Mouse (Mus musculus): ENCODE data around the gene Zfp652. TPM values are rescaled to one million over a fixed set of nuclear protein-coding genes. Genes with fewer than 3 reads are reported as not detected.
A peak's percentile ranks its signal among the peaks of the same experiment; 100 is the strongest.
"Not testable (repeated sequence)": the region's sequence is repeated elsewhere in the genome, so short reads cannot be mapped to it uniquely, and the experiment has no call there.

Zfp652 gene
- polyA plus RNA-seq (2015; fragmentation: Nextera tagmentation; extraction: Ambion mirVana) = 13.6 and 14.0 TPM in 2 replicates

- peak; percentile 88 for ATAC-seq (replicated peaks; ENCODE audit: extremely low read depth, insufficient read depth, low FRiP score)
- Histone ChIP-seq H3K9ac (ENCODE audit: low read length) (peak within 1 kb of the TSS; percentile 97), H3K27ac (ENCODE audit: low read length) (peak within 1 kb of the TSS; percentile 92), H3K9me3 (replicated peaks; ENCODE audit: control insufficient read depth, low read length) (no peaks in the 10 kb centered on the region), H3K27me3 (ENCODE audit: control insufficient read depth, insufficient read depth, low read length) (no peaks in the 10 kb centered on the region), H3K4me2 (ENCODE audit: low read depth, low read length) (peak within 1 kb of the TSS; percentile 98), H3K36me3 (ENCODE audit: control insufficient read depth, insufficient read depth) (no peaks in the 10 kb centered on the region), H3K4me1 (ENCODE audit: control insufficient read depth, insufficient read depth, low read length) (peaks cover 14% of the 10 kb centered on the region), H3K4me3 (ENCODE audit: low read length) (peak within 1 kb of the TSS; percentile 97)
- WGBS = under 1% methylated on average over 59 of the region's 103 CpGs
Observed at GRCm38 (mm10) chr11:95712563-95713224, at the start of gene Zfp652. Gene Zfp652, plus strand, starts transcription at chr11:95712673.

DNA sequence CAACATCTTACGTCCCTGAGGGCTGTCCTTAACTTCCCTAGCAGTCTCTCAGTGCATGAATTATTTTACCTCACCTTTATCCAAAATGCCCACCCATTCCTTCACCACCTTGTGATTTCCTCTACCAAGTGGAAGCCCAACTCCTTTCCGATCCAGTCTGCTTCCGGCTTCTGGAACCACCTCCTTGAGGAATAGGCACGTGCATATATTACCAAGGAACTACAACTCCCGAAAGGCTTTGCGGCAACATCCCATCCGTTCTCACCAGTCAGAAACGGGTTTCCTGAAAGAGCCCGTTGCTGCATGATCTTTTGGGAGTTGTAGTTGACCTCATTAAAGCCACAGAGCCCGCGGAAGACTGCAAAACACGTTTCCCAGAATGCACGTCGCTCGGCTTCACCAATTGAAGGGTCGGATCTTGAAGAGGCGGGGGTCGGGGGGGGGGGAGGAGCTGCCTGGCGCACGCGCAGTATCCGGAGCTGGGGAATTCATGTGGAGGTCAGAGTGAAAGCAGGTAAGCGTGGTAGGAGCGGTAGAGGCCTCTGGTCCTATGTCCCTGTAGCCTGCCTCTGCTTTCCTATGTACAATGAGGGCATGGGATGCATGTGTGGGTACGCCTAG, 45.8 kb upstream of the Zfp652 start, which contains the start of gene Phb:
TSS of gene Phb (plus strand) at position 429 of the 621 bp plus-strand sequence.
- H3K4me2 ChIP-seq (ENCODE audit: low read depth, low read length) = peak within 1 kb of the TSS; percentile 91
- H3K27ac ChIP-seq (ENCODE audit: low read length) = peak within 1 kb of the TSS; percentile 92
- no peaks in the 10 kb centered on the region for H3K27me3 ChIP-seq (ENCODE audit: control insufficient read depth, insufficient read depth, low read length)
- peak; percentile 96 for ATAC-seq (replicated peaks; ENCODE audit: extremely low read depth, insufficient read depth, low FRiP score)
- WGBS = under 1% methylated on average over 25 of the region's 25 CpGs
- peak within 1 kb of the TSS; percentile 89 for H3K9ac ChIP-seq (ENCODE audit: low read length)
- H3K4me1 ChIP-seq (ENCODE audit: control insufficient read depth, insufficient read depth, low read length) = peaks cover 8% of the 10 kb centered on the region; the same call in 1 of the 2 replicates
- H3K36me3 ChIP-seq (ENCODE audit: control insufficient read depth, insufficient read depth) = peaks cover 27% of the 10 kb centered on the region
- no peaks in the 10 kb centered on the region for H3K9me3 ChIP-seq (replicated peaks; ENCODE audit: control insufficient read depth, low read length)
- peak within 1 kb of the TSS; percentile 91 for H3K4me3 ChIP-seq (ENCODE audit: low read length)

DNA sequence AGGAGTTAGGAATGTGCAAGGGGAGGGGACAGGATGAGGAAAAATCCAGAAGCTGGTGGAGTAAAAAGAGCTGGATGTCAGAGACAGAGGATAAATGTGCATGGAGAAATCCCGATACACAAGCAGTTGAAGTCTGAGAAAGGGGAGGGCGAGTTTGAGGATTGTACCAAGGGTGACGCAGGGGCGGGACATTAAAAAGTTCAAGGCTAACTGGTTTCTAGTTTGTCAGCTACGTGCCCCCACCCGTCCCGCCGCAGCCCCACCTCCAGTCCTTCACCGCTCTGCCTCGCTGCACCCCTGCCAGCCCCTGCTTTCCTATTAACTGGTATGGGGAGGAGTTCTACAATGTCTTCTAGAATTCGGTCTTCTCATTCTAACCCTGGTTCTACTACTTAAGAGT, 45.3 kb upstream of the Zfp652 start:
- Histone ChIP-seq H3K27me3 (ENCODE audit: control insufficient read depth, insufficient read depth, low read length) (no peaks in the 10 kb centered on the region), H3K9ac (ENCODE audit: low read length) (peak overlapping the region; percentile 89), H3K36me3 (ENCODE audit: control insufficient read depth, insufficient read depth) (peaks cover 32% of the 10 kb centered on the region), H3K27ac (ENCODE audit: low read length) (peak overlapping the region; percentile 92), H3K4me3 (ENCODE audit: low read length) (peak overlapping the region; percentile 91), H3K4me2 (ENCODE audit: low read depth, low read length) (peak overlapping the region; percentile 69), H3K9me3 (replicated peaks; ENCODE audit: control insufficient read depth, low read length) (no peaks in the 10 kb centered on the region), H3K4me1 (ENCODE audit: control insufficient read depth, insufficient read depth, low read length) (peaks cover 8% of the 10 kb centered on the region; the same call in 1 of the 2 replicates)
- ATAC-seq (replicated peaks; ENCODE audit: extremely low read depth, insufficient read depth, low FRiP score) = peak; percentile 35
- 2% methylated on average over 11 of the region's 11 CpGs for WGBS

DNA sequence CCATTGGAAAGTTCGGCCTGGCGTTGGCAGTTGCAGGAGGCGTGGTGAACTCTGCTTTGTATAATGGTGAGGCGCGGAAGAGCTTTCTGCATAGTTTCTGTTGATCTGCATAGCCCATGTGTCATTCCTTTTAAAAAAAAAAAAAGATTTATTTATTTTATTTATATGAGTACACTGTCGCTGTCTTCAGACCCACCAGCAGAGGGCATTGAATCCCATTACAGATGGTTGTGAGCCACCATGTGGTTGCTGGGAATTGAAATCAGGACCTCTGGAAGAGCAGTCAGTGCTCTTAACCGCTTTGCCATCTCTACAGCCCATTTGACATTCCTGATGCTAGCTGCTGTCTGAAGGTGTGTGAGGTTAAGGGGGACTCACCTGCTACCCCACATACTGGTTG, 44.4 kb upstream of the Zfp652 start:
- peaks cover 39% of the 10 kb centered on the region for H3K36me3 ChIP-seq (ENCODE audit: control insufficient read depth, insufficient read depth)
- H3K9me3 ChIP-seq (replicated peaks; ENCODE audit: control insufficient read depth, low read length); ATAC-seq (replicated peaks; ENCODE audit: extremely low read depth, insufficient read depth, low FRiP score); H3K4me1 ChIP-seq (ENCODE audit: control insufficient read depth, insufficient read depth, low read length); H3K9ac ChIP-seq (ENCODE audit: low read length); H3K27ac ChIP-seq (ENCODE audit: low read length); H3K27me3 ChIP-seq (ENCODE audit: control insufficient read depth, insufficient read depth, low read length): not testable (repeated sequence)
- peak overlapping the region; percentile 69 for H3K4me2 ChIP-seq (ENCODE audit: low read depth, low read length)
- H3K4me3 ChIP-seq (ENCODE audit: low read length) = peak overlapping the region; percentile 91
- 86% methylated on average over 7 of the region's 7 CpGs for WGBS

- WGBS = 87% methylated on average over 14 of the region's 14 CpGs
- Histone ChIP-seq H3K4me3 (ENCODE audit: low read length) (no peak overlapping the region), H3K27me3 (ENCODE audit: control insufficient read depth, insufficient read depth, low read length) (no peaks in the 10 kb centered on the region), H3K4me2 (ENCODE audit: low read depth, low read length) (no peak overlapping the region), H3K9me3 (replicated peaks; ENCODE audit: control insufficient read depth, low read length) (no peaks in the 10 kb centered on the region), H3K9ac (ENCODE audit: low read length) (no peak overlapping the region), H3K27ac (ENCODE audit: low read length) (no peak overlapping the region), H3K4me1 (ENCODE audit: control insufficient read depth, insufficient read depth, low read length) (no peaks in the 10 kb centered on the region), H3K36me3 (ENCODE audit: control insufficient read depth, insufficient read depth) (peaks cover 69% of the 10 kb centered on the region)
- ATAC-seq (replicated peaks; ENCODE audit: extremely low read depth, insufficient read depth, low FRiP score) = no peak
Observed at GRCm38 (mm10) chr11:95675498-95675897, 37.0 kb upstream of the Zfp652 start.

DNA sequence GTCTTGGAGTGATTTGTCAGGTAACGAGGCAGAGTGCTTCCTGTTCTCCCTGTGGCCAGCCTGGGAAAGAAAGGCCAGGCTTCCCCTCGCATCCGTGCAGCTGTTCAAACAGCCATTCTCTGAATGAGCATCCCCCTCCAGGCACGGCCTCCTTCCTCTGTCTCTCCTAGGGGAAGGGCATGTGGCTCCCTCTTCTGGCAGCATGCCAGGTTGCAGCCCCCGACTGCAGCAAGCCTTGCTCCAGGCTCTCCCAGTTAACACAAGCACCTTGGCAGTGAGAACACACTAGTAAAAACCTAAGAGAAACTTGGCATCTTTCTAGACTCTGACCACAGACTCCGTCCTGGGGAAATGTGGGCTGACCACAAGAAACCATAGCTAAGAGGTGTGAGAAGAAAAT, 36.2 kb upstream of the Zfp652 start:
- peak; percentile 54; the same call in 1 of the 2 replicates for ATAC-seq (replicated peaks; ENCODE audit: extremely low read depth, insufficient read depth, low FRiP score)
- Histone ChIP-seq H3K9ac (ENCODE audit: low read length) (no peak overlapping the region), H3K4me1 (ENCODE audit: control insufficient read depth, insufficient read depth, low read length) (no peaks in the 10 kb centered on the region), H3K27ac (ENCODE audit: low read length) (peak overlapping the region; percentile 2; the same call in 1 of the 2 replicates), H3K4me3 (ENCODE audit: low read length) (no peak overlapping the region), H3K4me2 (ENCODE audit: low read depth, low read length) (no peak overlapping the region), H3K36me3 (ENCODE audit: control insufficient read depth, insufficient read depth) (peaks cover 66% of the 10 kb centered on the region), H3K27me3 (ENCODE audit: control insufficient read depth, insufficient read depth, low read length) (no peaks in the 10 kb centered on the region), H3K9me3 (replicated peaks; ENCODE audit: control insufficient read depth, low read length) (no peaks in the 10 kb centered on the region)
- WGBS = 20% methylated on average over 6 of the region's 6 CpGs

- peaks cover 52% of the 10 kb centered on the region for H3K36me3 ChIP-seq (ENCODE audit: control insufficient read depth, insufficient read depth)
- H3K9ac ChIP-seq (ENCODE audit: low read length) = no peak overlapping the region
- no peak overlapping the region for H3K27ac ChIP-seq (ENCODE audit: low read length)
- 82% methylated on average over 14 of the region's 14 CpGs for WGBS
- no peak overlapping the region for H3K4me3 ChIP-seq (ENCODE audit: low read length)
- no peaks in the 10 kb centered on the region for H3K9me3 ChIP-seq (replicated peaks; ENCODE audit: control insufficient read depth, low read length)
- no peaks in the 10 kb centered on the region for H3K27me3 ChIP-seq (ENCODE audit: control insufficient read depth, insufficient read depth, low read length)
- no peak for ATAC-seq (replicated peaks; ENCODE audit: extremely low read depth, insufficient read depth, low FRiP score)
- H3K4me1 ChIP-seq (ENCODE audit: control insufficient read depth, insufficient read depth, low read length) = 0 out of 2 replicates have a peak, but pooled peaks cover 5% of the 10 kb centered on the region
- H3K4me2 ChIP-seq (ENCODE audit: low read depth, low read length) = no peak overlapping the region
Observed at GRCm38 (mm10) chr11:95677925-95678701, 34.4 kb upstream of the Zfp652 start.

DNA sequence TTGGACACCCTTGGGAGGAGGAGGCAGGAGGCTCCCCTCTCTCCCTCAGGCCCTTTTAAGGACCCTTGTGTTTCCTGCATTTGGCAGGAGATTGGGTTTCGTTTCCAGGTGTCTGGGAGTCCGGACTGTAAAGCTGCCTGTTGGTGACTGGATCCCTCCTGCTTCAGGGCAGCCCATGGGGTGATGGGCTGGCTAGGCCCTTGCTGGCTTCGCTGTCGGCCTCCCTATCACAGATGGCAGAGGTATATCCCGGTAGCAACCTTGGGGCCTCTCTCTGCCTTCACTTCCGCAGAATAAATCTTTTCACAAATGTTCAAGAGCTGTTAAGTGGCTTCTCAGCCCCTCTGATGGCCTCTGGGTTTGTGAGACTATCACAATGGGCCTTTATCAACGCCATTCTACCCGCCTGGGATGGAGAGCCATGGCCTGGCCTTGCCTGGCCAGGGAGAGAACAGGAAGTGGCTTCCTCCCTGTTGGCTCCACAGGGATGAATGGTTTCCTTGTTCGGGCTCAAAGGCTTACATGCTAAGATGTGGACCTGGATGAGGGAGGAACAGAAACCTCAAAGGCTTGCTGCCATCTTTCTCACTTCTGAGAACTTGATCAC, 30.4 kb upstream of the Zfp652 start:
- no peak overlapping the region for H3K4me2 ChIP-seq (ENCODE audit: low read depth, low read length)
- 40% methylated on average over 9 of the region's 9 CpGs for WGBS
- no peaks in the 10 kb centered on the region for H3K27me3 ChIP-seq (ENCODE audit: control insufficient read depth, insufficient read depth, low read length)
- H3K9ac ChIP-seq (ENCODE audit: low read length) = no peak overlapping the region
- no peak for ATAC-seq (replicated peaks; ENCODE audit: extremely low read depth, insufficient read depth, low FRiP score)
- H3K4me1 ChIP-seq (ENCODE audit: control insufficient read depth, insufficient read depth, low read length) = 0 out of 2 replicates have a peak, but pooled peaks cover 5% of the 10 kb centered on the region
- H3K36me3 ChIP-seq (ENCODE audit: control insufficient read depth, insufficient read depth) = peaks cover 30% of the 10 kb centered on the region
- no peaks in the 10 kb centered on the region for H3K9me3 ChIP-seq (replicated peaks; ENCODE audit: control insufficient read depth, low read length)
- peak overlapping the region; percentile 25; the same call in 1 of the 2 replicates for H3K27ac ChIP-seq (ENCODE audit: low read length)
- H3K4me3 ChIP-seq (ENCODE audit: low read length) = no peak overlapping the region

Measured in heart, embryonic 16.5 days (tissue).